Mouse (Mus musculus): ENCODE results near the gene Hectd2.

Hectd2 gene

GRCm38 (mm10) chr19:36564396-36564795 is 10.0 kb downstream of the Hectd2 start:
- peak; percentile 74 for DNase-seq (ENCODE audit: low read depth, low spot score)

- no peak for DNase-seq (ENCODE audit: low read depth, low spot score)
Observed at GRCm38 (mm10) chr19:36573986-36574385, 19.5 kb downstream of the Hectd2 start.

- DNase-seq (ENCODE audit: low read depth, low spot score): no peak
Observed at GRCm38 (mm10) chr19:36575159-36575558, 20.7 kb downstream of the Hectd2 start.

GRCm38 (mm10) chr19:36580874-36581273 is 26.4 kb downstream of the Hectd2 start:
- DNase-seq (ENCODE audit: low read depth, low spot score): no peak

GRCm38 (mm10) chr19:36582116-36582515 is 27.7 kb downstream of the Hectd2 start:
- no peak for DNase-seq (ENCODE audit: low read depth, low spot score)

- DNase-seq (ENCODE audit: low read depth, low spot score): no peak
Observed at GRCm38 (mm10) chr19:36585505-36585904, 31.1 kb downstream of the Hectd2 start.

GRCm38 (mm10) chr19:36594409-36594808 is 40.0 kb downstream of the Hectd2 start:
- DNase-seq (ENCODE audit: low read depth, low spot score): no peak

GRCm38 (mm10) chr19:36601869-36602268 is 47.4 kb downstream of the Hectd2 start:
- no peak for DNase-seq (ENCODE audit: low read depth, low spot score)

- no peak for DNase-seq (ENCODE audit: low read depth, low spot score)
Observed at GRCm38 (mm10) chr19:36602535-36603312, 48.3 kb downstream of the Hectd2 start.

- DNase-seq (ENCODE audit: low read depth, low spot score): no peak
Observed at GRCm38 (mm10) chr19:36606270-36606669, 51.8 kb downstream of the Hectd2 start.

- peak; percentile 8 for DNase-seq (ENCODE audit: low read depth, low spot score)
Observed at GRCm38 (mm10) chr19:36609229-36609628, 54.8 kb downstream of the Hectd2 start.

GRCm38 (mm10) chr19:36610309-36610708 is 55.9 kb downstream of the Hectd2 start:
- no peak for DNase-seq (ENCODE audit: low read depth, low spot score)

- no peak for DNase-seq (ENCODE audit: low read depth, low spot score)
Observed at GRCm38 (mm10) chr19:36625906-36626305, 71.5 kb downstream of the Hectd2 start.

GRCm38 (mm10) chr19:36626881-36627280 is 72.4 kb downstream of the Hectd2 start:
- DNase-seq (ENCODE audit: low read depth, low spot score): no peak

GRCm38 (mm10) chr19:36629394-36629910 is 75.0 kb downstream of the Hectd2 start:
- DNase-seq (ENCODE audit: low read depth, low spot score): no peak

GRCm38 (mm10) chr19:36630361-36630760 is 75.9 kb downstream of the Hectd2 start:
- no peak for DNase-seq (ENCODE audit: low read depth, low spot score)

- DNase-seq (ENCODE audit: low read depth, low spot score): no peak
Observed at GRCm38 (mm10) chr19:36634771-36635170, 80.3 kb downstream of the Hectd2 start.

GRCm38 (mm10) chr19:36637223-36637622 is 82.8 kb downstream of the Hectd2 start:
- DNase-seq (ENCODE audit: low read depth, low spot score): peak; percentile 58

GRCm38 (mm10) chr19:36637948-36638587 is 83.6 kb downstream of the Hectd2 start:
- no peak for DNase-seq (ENCODE audit: low read depth, low spot score)

GRCm38 (mm10) chr19:36639072-36639471 is 84.6 kb downstream of the Hectd2 start:
- DNase-seq (ENCODE audit: low read depth, low spot score): no peak

GRCm38 (mm10) chr19:36641128-36641527 is 86.7 kb downstream of the Hectd2 start:
- peak; percentile 66 for DNase-seq (ENCODE audit: low read depth, low spot score)

GRCm38 (mm10) chr19:36645308-36645889 is 91.0 kb downstream of the Hectd2 start:
- no peak for DNase-seq (ENCODE audit: low read depth, low spot score)

All from telencephalon, adult 2 months (tissue).